Mouse (Mus musculus) hindbrain, embryonic 12.5 days (tissue): ENCODE measurements around the gene Rnf212b. TPM values are rescaled to one million over a fixed set of nuclear protein-coding genes. Genes with fewer than 3 reads are reported as not detected.

Source experiments
- ATAC-seq: fragments of 200-750 bp; cut with Nextera tagmentation; 2 replicates; pipeline ENCODE4 v1.8.0; 2017; ENCODE audit warnings: moderate TSS enrichment; ENCODE audit not compliant: low FRiP score
- H3K27ac ChIP-seq: fragments of 300-500 bp; sonication (generic); 2 replicates; pipeline ENCODE4 v1.5.1; 2016; ENCODE audit warnings: mild to moderate bottlenecking
- H3K27me3 ChIP-seq: fragments of 300-500 bp; sonication (generic); 2 replicates; pipeline ENCODE4 v1.6.1; 2016; ENCODE audit warnings: mild to moderate bottlenecking
- H3K36me3 ChIP-seq: fragments of 300-500 bp; sonication (generic); 2 replicates; pipeline ENCODE4 v1.6.1; 2016; ENCODE audit warnings: mild to moderate bottlenecking
- H3K4me1 ChIP-seq: fragments of 300-500 bp; sonication (generic); 2 replicates; pipeline ENCODE4 v1.6.1; 2016
- H3K4me2 ChIP-seq: fragments of 300-500 bp; sonication (generic); replicated peaks from 2 replicates; pipeline ENCODE4 v1.6.1; 2016; ENCODE audit warnings: mild to moderate bottlenecking
- H3K4me3 ChIP-seq: fragments of 300-500 bp; sonication (generic); 2 replicates; pipeline ENCODE4 v1.5.1; 2016; ENCODE audit warnings: mild to moderate bottlenecking
- H3K9ac ChIP-seq: fragments of 300-500 bp; sonication (generic); 2 replicates; pipeline ENCODE4 v1.6.1; 2016; ENCODE audit warnings: mild to moderate bottlenecking, moderate library complexity
- H3K9me3 ChIP-seq: fragments of 300-500 bp; sonication (generic); replicated peaks from 2 replicates; pipeline ENCODE4 v1.6.1; 2016; ENCODE audit warnings: mild to moderate bottlenecking
- WGBS: fragments of 180-500 bp; shearing (Covaris S2); methylation state at CpG from one replicate; pipeline ENCODE4 v1.1.7; 2016; 5-methylcytosine and 5-hydroxymethylcytosine counted together
- polyA plus RNA-seq: library from polyadenylated mRNA; unstranded; fragments of >200 nt; fragmentation: Nextera tagmentation; extraction: Ambion mirVana; gene quantifications from 2 replicates; pipeline ENCODE4 v1.2.1, GENCODE M21; 2016

Rnf212b gene
- polyA plus RNA-seq, 1 experiment from 2014 or later = not detected

DNA sequence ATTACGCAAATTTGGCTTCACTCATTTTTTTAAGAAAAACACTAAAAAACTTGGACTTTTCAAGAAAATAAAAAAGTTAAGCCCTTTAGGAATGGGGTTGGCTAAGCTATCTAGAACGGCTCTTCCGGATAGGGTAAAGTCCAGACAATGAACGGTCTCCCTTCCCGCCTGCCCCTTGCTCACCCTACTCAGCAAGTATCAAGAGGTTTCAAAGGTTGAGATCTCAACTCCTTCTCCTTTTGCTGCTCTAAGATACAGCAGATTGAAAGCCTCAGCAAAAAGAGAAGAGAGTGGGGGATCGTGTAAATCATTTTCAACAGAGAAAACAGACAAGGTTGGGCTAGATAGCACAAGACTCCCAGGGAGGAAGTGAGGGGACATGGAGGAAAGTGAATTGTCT lies 31.0 kb upstream of the Rnf212b start:
- Histone ChIP-seq H3K27ac (no peak overlapping the region), H3K27me3 (peaks cover 19% of the 10 kb centered on the region), H3K4me1 (peaks cover 6% of the 10 kb centered on the region), H3K9ac (no peak overlapping the region), H3K4me2 (no peak overlapping the region), H3K36me3 (no peaks in the 10 kb centered on the region), H3K9me3 (no peaks in the 10 kb centered on the region), H3K4me3 (no peak overlapping the region)
- ATAC-seq = no peak
- WGBS = 88% methylated on average over 6 of the region's 6 CpGs

DNA sequence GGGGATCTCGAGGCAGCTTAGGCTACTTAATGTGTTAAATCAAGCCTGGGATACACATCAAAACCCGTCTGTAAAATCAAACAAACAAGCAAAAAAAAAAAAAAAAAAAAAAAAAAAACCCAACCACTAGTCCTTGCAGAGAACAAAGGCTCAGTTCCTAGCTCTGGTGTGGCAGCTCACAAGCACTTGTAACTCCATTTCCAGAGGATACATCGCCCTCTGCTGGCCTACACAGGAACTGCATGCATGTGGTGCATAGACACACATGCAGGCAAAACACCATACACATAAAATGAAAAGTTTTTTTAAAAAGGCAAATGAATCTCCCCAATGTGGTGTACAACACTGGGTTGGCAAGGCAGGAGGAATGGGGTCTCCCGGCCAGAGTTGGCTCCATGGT lies 28.0 kb upstream of the Rnf212b start:
- Histone ChIP-seq H3K27me3 (peaks cover under 1% of the 10 kb centered on the region), H3K4me1 (peaks cover 3% of the 10 kb centered on the region), H3K4me3 (no peak overlapping the region), H3K36me3 (no peaks in the 10 kb centered on the region), H3K4me2 (no peak overlapping the region), H3K27ac (no peak overlapping the region), H3K9ac (no peak overlapping the region), H3K9me3 (no peaks in the 10 kb centered on the region)
- no peak for ATAC-seq
- WGBS = 52% methylated on average over 4 of the region's 4 CpGs

GRCm38 (mm10) chr14:54786489-54786888 lies 27.5 kb upstream of the Rnf212b start:
- WGBS = 72% methylated on average over 10 of the region's 10 CpGs
- ATAC-seq = no peak
- no peaks in the 10 kb centered on the region for H3K36me3 ChIP-seq

GRCm38 (mm10) chr14:54787226-54787625 lies 26.7 kb upstream of the Rnf212b start:
- H3K27ac ChIP-seq = no peak overlapping the region
- no peak overlapping the region for H3K4me3 ChIP-seq
- H3K9me3 ChIP-seq = no peaks in the 10 kb centered on the region
- no peak overlapping the region for H3K4me2 ChIP-seq
- 51% methylated on average over 4 of the region's 4 CpGs for WGBS
- H3K9ac ChIP-seq = no peak overlapping the region
- no peaks in the 10 kb centered on the region; the same call in none of the 2 replicates for H3K27me3 ChIP-seq
- no peaks in the 10 kb centered on the region for H3K4me1 ChIP-seq
- no peaks in the 10 kb centered on the region for H3K36me3 ChIP-seq
- ATAC-seq = no peak

More at GRCm38 (mm10) chr14:54786489-54786888, 27.5 kb upstream of the Rnf212b start:
- no peak overlapping the region for H3K9ac ChIP-seq
- no peaks in the 10 kb centered on the region for H3K4me1 ChIP-seq
- no peak overlapping the region for H3K4me3 ChIP-seq
- H3K27me3 ChIP-seq = no peaks in the 10 kb centered on the region; the same call in none of the 2 replicates
- H3K27ac ChIP-seq = no peak overlapping the region
- H3K4me2 ChIP-seq = no peak overlapping the region
- no peaks in the 10 kb centered on the region for H3K9me3 ChIP-seq

DNA sequence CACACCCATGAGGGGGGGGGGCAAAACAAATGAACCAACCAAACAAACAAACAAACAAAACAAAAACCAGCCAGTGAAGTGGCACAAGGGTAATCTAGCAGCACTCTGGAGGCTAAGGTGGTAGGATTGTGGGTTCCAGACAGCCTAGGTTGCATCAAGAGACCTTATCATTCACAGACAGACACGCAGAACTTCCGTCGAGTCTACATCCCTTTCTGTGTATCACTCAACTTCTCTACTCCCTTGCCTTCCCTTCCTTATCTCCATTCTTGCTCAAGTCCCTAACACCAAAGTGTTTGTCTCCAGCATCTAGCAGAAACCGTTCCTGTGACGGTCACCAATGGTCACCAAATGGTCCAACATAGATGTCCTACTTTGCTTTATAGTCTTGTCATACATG lies 25.7 kb upstream of the Rnf212b start:
- WGBS = 93% methylated on average over 5 of the region's 5 CpGs

GRCm38 (mm10) chr14:54792166-54792565 lies 21.8 kb upstream of the Rnf212b start:
- no peaks in the 10 kb centered on the region for H3K36me3 ChIP-seq
- H3K4me3 ChIP-seq = no peak overlapping the region
- no peak for ATAC-seq
- no peak overlapping the region for H3K4me2 ChIP-seq
- no peaks in the 10 kb centered on the region for H3K4me1 ChIP-seq
- H3K9me3 ChIP-seq = no peaks in the 10 kb centered on the region
- WGBS = 78% methylated on average over 6 of the region's 6 CpGs
- no peaks in the 10 kb centered on the region for H3K27me3 ChIP-seq
- H3K27ac ChIP-seq = no peak overlapping the region
- no peak overlapping the region for H3K9ac ChIP-seq

More for the DNA sequence above, 25.7 kb upstream of the Rnf212b start:
- H3K36me3 ChIP-seq = no peaks in the 10 kb centered on the region
- no peaks in the 10 kb centered on the region for H3K9me3 ChIP-seq
- no peaks in the 10 kb centered on the region; the same call in 1 of the 2 replicates for H3K27me3 ChIP-seq
- no peaks in the 10 kb centered on the region for H3K4me1 ChIP-seq
- H3K4me3 ChIP-seq = no peak overlapping the region
- no peak overlapping the region for H3K27ac ChIP-seq
- H3K4me2 ChIP-seq = no peak overlapping the region
- no peak for ATAC-seq
- no peak overlapping the region for H3K9ac ChIP-seq

- Histone ChIP-seq H3K9ac (no peak overlapping the region), H3K36me3 (no peaks in the 10 kb centered on the region), H3K4me1 (no peaks in the 10 kb centered on the region), H3K4me2 (no peak overlapping the region), H3K27ac (no peak overlapping the region), H3K4me3 (no peak overlapping the region), H3K9me3 (no peaks in the 10 kb centered on the region), H3K27me3 (no peaks in the 10 kb centered on the region)
- WGBS = 81% methylated on average over 1 of the region's 1 CpGs
- ATAC-seq = no peak
Measured at GRCm38 (mm10) chr14:54793351-54793750, 20.6 kb upstream of the Rnf212b start.

DNA sequence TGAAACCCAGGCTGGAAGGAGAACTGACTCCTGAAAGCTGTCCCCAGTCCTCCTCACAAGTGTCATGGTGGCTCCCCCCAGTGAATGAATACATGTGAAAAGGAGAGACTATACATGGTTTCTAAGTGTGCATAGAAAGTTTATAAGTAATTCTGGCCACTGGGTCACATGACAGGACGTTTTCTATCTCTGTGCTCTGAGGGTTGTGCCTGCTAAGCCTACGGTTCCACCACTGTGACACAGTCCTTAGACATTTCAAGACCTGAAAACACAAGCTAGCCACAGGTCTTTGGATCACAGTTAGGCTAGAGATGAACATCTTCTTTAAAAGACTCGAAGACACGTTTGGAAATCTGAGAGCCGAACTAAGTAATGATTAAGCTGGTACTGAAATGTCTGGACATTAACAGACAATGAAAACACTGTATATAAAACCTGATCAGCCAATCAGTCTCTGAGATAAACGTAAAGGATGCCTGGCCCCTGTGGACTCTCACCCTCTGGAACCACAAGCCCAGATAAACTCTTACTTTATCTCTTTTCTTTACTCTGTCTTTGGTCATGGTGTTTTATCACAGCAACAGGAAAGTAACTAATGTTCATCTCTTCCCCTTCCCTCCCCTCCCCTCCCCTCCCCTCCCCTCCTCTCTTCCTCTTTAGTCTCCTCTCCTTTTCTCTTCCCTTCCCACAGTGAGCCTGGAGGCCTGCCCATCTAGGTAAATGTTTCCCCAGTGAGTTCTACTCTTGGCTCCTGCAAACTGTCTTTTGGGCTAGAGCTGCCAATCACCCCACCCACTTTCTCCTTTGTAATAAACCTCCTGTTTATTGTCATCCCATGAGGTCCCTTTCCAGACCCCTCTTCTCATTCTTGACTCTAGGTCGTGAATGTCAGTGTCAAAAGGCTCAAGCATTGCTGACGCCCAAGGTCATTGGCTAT lies 19.8 kb upstream of the Rnf212b start:
- Histone ChIP-seq H3K36me3 (no peaks in the 10 kb centered on the region), H3K27ac (no peak overlapping the region), H3K4me3 (no peak overlapping the region), H3K4me1 (no peaks in the 10 kb centered on the region), H3K4me2 (no peak overlapping the region), H3K27me3 (no peaks in the 10 kb centered on the region), H3K9ac (no peak overlapping the region), H3K9me3 (no peaks in the 10 kb centered on the region)
- WGBS = 84% methylated on average over 8 of the region's 8 CpGs
- no peak for ATAC-seq

- H3K4me1 ChIP-seq = no peaks in the 10 kb centered on the region
- WGBS = 92% methylated on average over 1 of the region's 1 CpGs
- H3K4me3 ChIP-seq = no peak overlapping the region
- no peak overlapping the region for H3K4me2 ChIP-seq
- no peak for ATAC-seq
- H3K36me3 ChIP-seq = no peaks in the 10 kb centered on the region
- H3K9ac ChIP-seq = no peak overlapping the region
- no peaks in the 10 kb centered on the region for H3K27me3 ChIP-seq
- H3K9me3 ChIP-seq = no peaks in the 10 kb centered on the region
- no peak overlapping the region for H3K27ac ChIP-seq
Measured at GRCm38 (mm10) chr14:54795901-54796300, 18.0 kb upstream of the Rnf212b start.

GRCm38 (mm10) chr14:54796760-54797159 lies 17.2 kb upstream of the Rnf212b start:
- Histone ChIP-seq H3K4me3 (no peak overlapping the region), H3K36me3 (no peaks in the 10 kb centered on the region), H3K9me3 (no peaks in the 10 kb centered on the region), H3K27me3 (no peaks in the 10 kb centered on the region), H3K4me2 (no peak overlapping the region), H3K4me1 (no peaks in the 10 kb centered on the region), H3K27ac (no peak overlapping the region), H3K9ac (no peak overlapping the region)
- WGBS = 94% methylated on average over 15 of the region's 15 CpGs
- no peak for ATAC-seq

GRCm38 (mm10) chr14:54799686-54800085 lies 14.3 kb upstream of the Rnf212b start:
- Histone ChIP-seq H3K27ac (no peak overlapping the region), H3K4me1 (no peaks in the 10 kb centered on the region), H3K4me2 (no peak overlapping the region), H3K27me3 (no peaks in the 10 kb centered on the region), H3K36me3 (no peaks in the 10 kb centered on the region), H3K4me3 (no peak overlapping the region), H3K9ac (no peak overlapping the region), H3K9me3 (no peaks in the 10 kb centered on the region)
- no peak for ATAC-seq
- 60% methylated on average over 10 of the region's 10 CpGs for WGBS

DNA sequence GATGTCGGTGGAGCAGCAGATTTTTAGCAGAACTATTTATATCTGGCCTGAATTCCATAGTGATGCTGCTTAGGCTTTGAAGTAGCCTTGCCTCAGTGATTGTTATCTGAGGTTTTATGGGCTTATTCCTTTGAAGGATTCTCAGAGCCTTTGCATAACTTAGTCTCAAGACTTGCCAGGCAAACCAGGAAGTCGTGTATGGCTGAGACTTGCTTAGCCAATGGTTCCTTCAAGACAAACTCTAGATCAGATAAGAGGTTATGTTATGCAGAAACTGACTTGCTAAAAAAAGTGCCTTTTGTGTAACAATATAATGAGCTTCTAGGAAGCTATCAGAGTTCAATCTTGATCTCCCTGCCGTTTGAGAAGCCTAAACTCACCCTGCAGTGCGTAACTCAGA lies 11.5 kb upstream of the Rnf212b start:
- Histone ChIP-seq H3K36me3 (no peaks in the 10 kb centered on the region), H3K4me3 (no peak overlapping the region), H3K4me2 (no peak overlapping the region), H3K9ac (no peak overlapping the region), H3K9me3 (no peaks in the 10 kb centered on the region), H3K4me1 (no peaks in the 10 kb centered on the region), H3K27ac (no peak overlapping the region), H3K27me3 (no peaks in the 10 kb centered on the region)
- 87% methylated on average over 4 of the region's 4 CpGs for WGBS
- ATAC-seq = no peak

DNA sequence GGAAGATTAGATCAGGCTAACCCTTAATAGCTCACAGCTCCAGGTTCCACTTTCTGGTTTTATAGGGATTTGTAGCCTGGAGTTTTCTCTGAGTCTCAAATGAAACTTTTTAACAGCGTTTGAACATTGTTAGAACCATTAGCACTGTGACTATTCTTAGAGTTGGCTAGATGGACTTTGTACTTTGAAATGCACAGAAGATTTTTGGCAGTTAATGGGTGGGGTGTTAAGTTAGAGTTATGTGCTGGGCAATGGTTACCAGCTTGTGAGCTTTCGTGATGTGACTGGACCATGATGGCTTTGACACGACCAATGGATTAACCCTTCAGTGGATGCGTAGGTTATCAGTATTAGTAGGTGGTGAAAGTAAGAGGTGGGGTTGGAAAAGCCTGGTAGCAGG lies 7.8 kb upstream of the Rnf212b start:
- no peaks in the 10 kb centered on the region for H3K27me3 ChIP-seq

More for the DNA sequence above, 7.8 kb upstream of the Rnf212b start:
- Histone ChIP-seq H3K27ac (no peak overlapping the region), H3K4me2 (no peak overlapping the region), H3K4me3 (no peak overlapping the region), H3K9me3 (no peaks in the 10 kb centered on the region), H3K9ac (no peak overlapping the region), H3K4me1 (no peaks in the 10 kb centered on the region), H3K36me3 (no peaks in the 10 kb centered on the region)
- WGBS = 90% methylated on average over 4 of the region's 4 CpGs
- no peak for ATAC-seq
